Mouse (Mus musculus): Measurements from ENCODE around the gene Zfp869. TPM values are rescaled to one million over a fixed set of nuclear protein-coding genes. Genes with fewer than 3 reads are reported as not detected.
A peak's percentile ranks its signal among the peaks of the same experiment; 100 is the strongest.

The Zfp869 gene
- total and polyA plus RNA-seq, 3 experiments: 13.0 to 17.9 TPM; not detected in 1

DNA sequence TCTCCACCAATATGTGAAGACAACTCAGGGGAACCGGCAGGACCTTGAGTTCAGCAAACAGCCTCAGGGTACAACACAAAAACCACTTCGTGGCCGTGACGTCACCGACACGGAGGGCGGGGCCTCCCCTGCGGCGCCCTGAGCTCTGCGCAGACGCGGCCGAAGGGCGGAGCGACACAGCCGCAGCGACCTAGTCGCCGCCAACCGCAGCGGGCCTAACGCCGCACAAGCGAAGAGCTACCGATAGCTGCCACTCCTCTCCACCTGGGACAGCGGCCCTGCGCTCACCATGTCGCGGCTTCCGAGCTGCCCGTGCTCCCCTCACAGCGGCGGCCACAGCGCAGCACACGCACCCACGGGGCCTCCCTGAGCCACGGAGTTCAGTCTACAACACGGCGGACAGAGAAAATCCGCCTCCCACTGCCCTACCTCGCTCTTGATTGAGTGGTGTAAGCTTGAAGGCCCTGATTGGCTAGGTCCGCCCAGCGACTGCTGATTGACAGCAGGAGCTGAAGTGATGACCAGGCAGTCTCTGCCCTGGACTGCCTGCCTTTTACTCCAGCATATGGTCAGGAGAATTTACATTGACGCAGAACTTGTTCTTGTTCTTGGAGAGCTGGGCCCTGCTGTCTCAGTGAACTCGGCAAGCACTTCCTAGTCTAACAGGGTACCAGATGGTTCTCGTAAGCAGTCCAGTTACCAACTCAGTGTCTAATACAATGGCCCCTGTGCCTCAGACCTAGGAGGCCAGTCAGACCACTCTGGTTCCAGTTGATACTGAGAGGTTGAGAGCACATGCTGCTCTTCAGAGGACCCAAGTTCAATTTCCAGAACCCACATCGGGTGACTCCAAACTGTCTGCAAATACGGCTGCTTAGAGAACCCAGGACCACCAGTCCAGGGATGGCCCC lies 39.3 kb upstream of the Zfp869 start, which contains the start of gene Zfp963:
Gene Zfp963 (minus strand): TSS at position 427 of the 911 bp plus-strand sequence.
- Histone ChIP-seq H3K79me2 (ENCODE audit: control insufficient read depth, insufficient read depth, low read length, poor library complexity) (peaks cover 2% of the 10 kb centered on the region; the same call in 1 of the 2 replicates), H3K9ac (ENCODE audit: control insufficient read depth, low read depth, low read length, poor library complexity, severe bottlenecking) (peak within 1 kb of the TSS; percentile 98), H3K9me3 (replicated peaks; ENCODE audit: insufficient read depth, low read length) (no peaks in the 10 kb centered on the region), H3K27ac (ENCODE audit: control insufficient read depth, low read depth, low read length) (peak within 1 kb of the TSS; percentile 92), H3K4me3 (ENCODE audit: control insufficient read depth in 1 of 2, insufficient read depth in 1 of 2, low read depth in 2 of 2, low read length in 2 of 2) (peak within 1 kb of the TSS; percentile 83 to 97), H3K27me3 (ENCODE audit: control insufficient read depth in 1 of 2, insufficient read depth in 2 of 2, low read length in 2 of 2) (no peaks in the 10 kb centered on the region), H3K36me3 (ENCODE audit: control insufficient read depth in 1 of 2, insufficient read depth in 2 of 2, low read length in 2 of 2) (peaks cover 0 to 10% of the 10 kb centered on the region in 2 experiments; a peak in 2 of 4 replicates), H3K4me1 (ENCODE audit: control insufficient read depth in 1 of 2, insufficient read depth in 2 of 2, low read length in 2 of 2) (peaks cover 9 to 13% of the 10 kb centered on the region in 2 experiments)
- peak; percentile 97 for DNase-seq (ENCODE audit: low read depth, low spot score)
- TF ChIP-seq POLR2AphosphoS2 (IDR thresholded peaks at IDR 0.05; ENCODE audit: low read length) (peak; percentile 99), CTCF (IDR thresholded peaks at IDR 0.05 in 2 of 3, conservative IDR thresholded peaks at IDR 0.05 in 1 of 3; ENCODE audit: control insufficient read depth in 1 of 3, insufficient read depth in 1 of 3, low read depth in 2 of 3, low read length in 3 of 3, poor library complexity in 1 of 3, severe bottlenecking in 1 of 3) (no peak), MYB (IDR thresholded peaks at IDR 0.05; ENCODE audit: low read depth, low read length) (no peak), TCF12 (IDR thresholded peaks at IDR 0.05; ENCODE audit: low read depth, low read length) (peak; percentile 47; the same call in 1 of the 2 replicates), ZMIZ1 (IDR thresholded peaks at IDR 0.05; ENCODE audit: low read depth, low read length) (peak; percentile 97), TAL1 (IDR thresholded peaks at IDR 0.05; ENCODE audit: low read length) (no peak), RCOR1 (IDR thresholded peaks at IDR 0.05; ENCODE audit: low read depth, low read length) (no peak), POLR2AphosphoS5 (IDR thresholded peaks at IDR 0.05; ENCODE audit: borderline replicate concordance, low read depth, low read length) (peak; percentile 89; the same call in 1 of the 2 replicates), EP300 (IDR thresholded peaks at IDR 0.05; ENCODE audit: low read depth in 1 of 2, low read length in 2 of 2) (0 out of 4 replicates have a peak, but pooled peaks of 1 of the 2 experiments have one; percentile 19), NRF1 (IDR thresholded peaks at IDR 0.05; ENCODE audit: insufficient read depth, low read depth, low read length, poor library complexity, severe bottlenecking) (peak; percentile 87), UBTF (IDR thresholded peaks at IDR 0.05; ENCODE audit: borderline replicate concordance, insufficient read depth, low read depth, low read length) (no peak), ZNF384 (IDR thresholded peaks at IDR 0.05; ENCODE audit: low read depth, low read length) (no peak; the same call in 1 of the 2 replicates), MYC (IDR thresholded peaks at IDR 0.05; ENCODE audit: low read depth, low read length) (no peak), MAFK (IDR thresholded peaks at IDR 0.05; ENCODE audit: borderline replicate concordance, low read depth, low read length) (0 out of 2 replicates have a peak, but pooled peaks have one; percentile 47), POLR2A (IDR thresholded peaks at IDR 0.05; ENCODE audit: control insufficient read depth in 1 of 2, insufficient read depth in 1 of 2, low read depth in 1 of 2, low read length in 2 of 2, poor library complexity in 1 of 2) (peak; percentile 98 to 99), MAZ (IDR thresholded peaks at IDR 0.05; ENCODE audit: low read depth, low read length) (peak; percentile 61; the same call in 1 of the 2 replicates), KAT2A (conservative IDR thresholded peaks at IDR 0.05; ENCODE audit: low read depth, low read length) (no peak; the same call in 1 of the 2 replicates), SIN3A (IDR thresholded peaks at IDR 0.05; ENCODE audit: low read length) (peak; percentile 79), E2F4 (IDR thresholded peaks at IDR 0.05; ENCODE audit: borderline replicate concordance, low read depth, low read length) (no peak), CHD2 (IDR thresholded peaks at IDR 0.05; ENCODE audit: low read length) (no peak), RAD21 (IDR thresholded peaks at IDR 0.05; ENCODE audit: low read depth, low read length) (no peak), NELFE (IDR thresholded peaks at IDR 0.05; ENCODE audit: low read depth, low read length) (peak; percentile 97), USF1 (IDR thresholded peaks at IDR 0.05; ENCODE audit: low read depth, low read length) (no peak), ETS1 (IDR thresholded peaks at IDR 0.05; ENCODE audit: low read depth, low read length) (peak; percentile 52; the same call in 1 of the 2 replicates), ZC3H11A (IDR thresholded peaks at IDR 0.05; ENCODE audit: low read depth, low read length) (no peak), CHD1 (IDR thresholded peaks at IDR 0.05; ENCODE audit: low read depth, low read length) (no peak), MXI1 (IDR thresholded peaks at IDR 0.05; ENCODE audit: low read depth, low read length) (peak; percentile 65; the same call in 1 of the 2 replicates), TBP (IDR thresholded peaks at IDR 0.05; ENCODE audit: low read depth, low read length) (peak; percentile 63; the same call in 1 of the 2 replicates), ZKSCAN1 (IDR thresholded peaks at IDR 0.05; ENCODE audit: low read depth, low read length) (no peak), BHLHE40 (IDR thresholded peaks at IDR 0.05; ENCODE audit: borderline replicate concordance, low read depth, low read length) (no peak), MAX (IDR thresholded peaks at IDR 0.05; ENCODE audit: low read length) (peak; percentile 44; the same call in 1 of the 2 replicates), MEF2A (IDR thresholded peaks at IDR 0.05; ENCODE audit: extremely low read depth, insufficient replicate concordance, low read depth, low read length, poor library complexity, severe bottlenecking) (no peak), GATA1 (IDR thresholded peaks at IDR 0.05; ENCODE audit: low read depth, low read length) (no peak), JUND (IDR thresholded peaks at IDR 0.05; ENCODE audit: low read depth, low read length) (no peak), SMC3 (IDR thresholded peaks at IDR 0.05; ENCODE audit: low read depth, low read length) (no peak)
